Mouse (Mus musculus): ENCODE measurements around the gene Pou2f1.

- no peak for TF ChIP-seq POLR2A (IDR thresholded peaks at IDR 0.05; ENCODE audit: borderline replicate concordance, extremely low read depth, insufficient read depth, insufficient read length, poor library complexity, severe bottlenecking)
- no peak for TF ChIP-seq CTCF (IDR thresholded peaks at IDR 0.05; ENCODE audit: borderline replicate concordance, extremely low read depth, insufficient read depth, insufficient read length)
Observed at GRCm38 (mm10) chr1:165816391-165816790, 186.1 kb downstream of the Pou2f1 start.
